Mouse (Mus musculus): Measurements from ENCODE around the gene Pik3c2g.

GRCm38 (mm10) chr6:139538469-139538868, 48.6 kb upstream of the Pik3c2g start:
- TF ChIP-seq CTCF (IDR thresholded peaks at IDR 0.05; ENCODE audit: low read depth, low read length) (no peak), TAL1 (conservative IDR thresholded peaks at IDR 0.05; ENCODE audit: low read depth, low read length) (no peak)

All from G1E (cell line).